Mouse (Mus musculus): ENCODE data around the gene Tdgf1. TPM values are rescaled to one million over a fixed set of nuclear protein-coding genes. Genes with fewer than 3 reads are reported as not detected.

Gene Tdgf1
- polyA plus RNA-seq, 1 experiment from 2014 or later = not detected

- Histone ChIP-seq H3K4me2 (ENCODE audit: low read depth, low read length) (no peak overlapping the region), H3K4me3 (ENCODE audit: low read depth, low read length) (no peak overlapping the region), H3K9me3 (ENCODE audit: low read length) (no peaks in the 10 kb centered on the region), H3K36me3 (replicated peaks; ENCODE audit: insufficient read depth, low read length) (no peaks in the 10 kb centered on the region), H3K9ac (replicated peaks) (no peak overlapping the region), H3K27me3 (ENCODE audit: insufficient read depth, low read length) (no peaks in the 10 kb centered on the region), H3K27ac (ENCODE audit: low read depth) (no peak overlapping the region), H3K4me1 (ENCODE audit: insufficient read depth) (no peaks in the 10 kb centered on the region)
- DNase-seq = no peak
- no peak for ATAC-seq
- WGBS (ENCODE audit: insufficient replicate concordance) = 78% methylated on average over 12 of the region's 12 CpGs
- no peak for TF ChIP-seq CTCF (IDR thresholded peaks at IDR 0.05; ENCODE audit: low read depth)
- no peak for TF ChIP-seq EP300 (IDR thresholded peaks at IDR 0.05; ENCODE audit: low read depth)
Measured at GRCm38 (mm10) chr9:110933850-110934437, 12.0 kb downstream of the Tdgf1 start.

GRCm38 (mm10) chr9:110931573-110931972 lies 14.4 kb downstream of the Tdgf1 start:
- Histone ChIP-seq H3K9me3 (ENCODE audit: low read length) (no peaks in the 10 kb centered on the region), H3K9ac (replicated peaks) (no peak overlapping the region), H3K4me1 (ENCODE audit: insufficient read depth) (no peaks in the 10 kb centered on the region), H3K36me3 (replicated peaks; ENCODE audit: insufficient read depth, low read length) (no peaks in the 10 kb centered on the region), H3K27ac (ENCODE audit: low read depth) (no peak overlapping the region), H3K4me2 (ENCODE audit: low read depth, low read length) (no peak overlapping the region), H3K27me3 (ENCODE audit: insufficient read depth, low read length) (no peaks in the 10 kb centered on the region), H3K4me3 (ENCODE audit: low read depth, low read length) (no peak overlapping the region)
- no peak for DNase-seq
- TF ChIP-seq CTCF (IDR thresholded peaks at IDR 0.05; ENCODE audit: low read depth) (no peak), EP300 (IDR thresholded peaks at IDR 0.05; ENCODE audit: low read depth) (no peak)
- ATAC-seq = no peak
- WGBS (ENCODE audit: insufficient replicate concordance) = 67% methylated on average over 6 of the region's 6 CpGs

GRCm38 (mm10) chr9:110922759-110923158 lies 23.2 kb downstream of the Tdgf1 start:
- Histone ChIP-seq H3K27ac (ENCODE audit: low read depth) (no peak overlapping the region), H3K4me3 (ENCODE audit: low read depth, low read length) (no peak overlapping the region), H3K9me3 (ENCODE audit: low read length) (no peaks in the 10 kb centered on the region), H3K9ac (replicated peaks) (no peak overlapping the region), H3K4me2 (ENCODE audit: low read depth, low read length) (no peak overlapping the region), H3K27me3 (ENCODE audit: insufficient read depth, low read length) (no peaks in the 10 kb centered on the region), H3K36me3 (replicated peaks; ENCODE audit: insufficient read depth, low read length) (no peaks in the 10 kb centered on the region), H3K4me1 (ENCODE audit: insufficient read depth) (no peaks in the 10 kb centered on the region)
- DNase-seq (peak; percentile 83), ATAC-seq (no peak)
- TF ChIP-seq EP300 (IDR thresholded peaks at IDR 0.05; ENCODE audit: low read depth) = no peak
- peak; percentile 90 for TF ChIP-seq CTCF (IDR thresholded peaks at IDR 0.05; ENCODE audit: low read depth)
- WGBS (ENCODE audit: insufficient replicate concordance) = 12% methylated on average over 7 of the region's 7 CpGs

GRCm38 (mm10) chr9:110920665-110921419 lies 25.1 kb downstream of the Tdgf1 start:
- no peaks in the 10 kb centered on the region for H3K36me3 ChIP-seq (replicated peaks; ENCODE audit: insufficient read depth, low read length)
- H3K9ac ChIP-seq (replicated peaks) = no peak overlapping the region
- no peak overlapping the region for H3K4me3 ChIP-seq (ENCODE audit: low read depth, low read length)
- DNase-seq = no peak
- H3K27me3 ChIP-seq (ENCODE audit: insufficient read depth, low read length) = no peaks in the 10 kb centered on the region
- no peaks in the 10 kb centered on the region for H3K9me3 ChIP-seq (ENCODE audit: low read length)
- no peak for ATAC-seq
- WGBS (ENCODE audit: insufficient replicate concordance) = 53% methylated on average over 15 of the region's 15 CpGs
- TF ChIP-seq CTCF (IDR thresholded peaks at IDR 0.05; ENCODE audit: low read depth) (no peak), EP300 (IDR thresholded peaks at IDR 0.05; ENCODE audit: low read depth) (no peak)
- no peaks in the 10 kb centered on the region for H3K4me1 ChIP-seq (ENCODE audit: insufficient read depth)
- H3K4me2 ChIP-seq (ENCODE audit: low read depth, low read length) = no peak overlapping the region
- H3K27ac ChIP-seq (ENCODE audit: low read depth) = no peak overlapping the region

GRCm38 (mm10) chr9:110916786-110917185 lies 29.2 kb downstream of the Tdgf1 start, which contains the start of gene Fam240a:
Gene Fam240a, minus strand, starts transcription at chr9:110916861.
- WGBS (ENCODE audit: insufficient replicate concordance) = 85% methylated on average over 7 of the region's 7 CpGs
- no peak within 1 kb of the TSS for H3K27ac ChIP-seq (ENCODE audit: low read depth)
- ATAC-seq (no peak), DNase-seq (no peak)
- no peaks in the 10 kb centered on the region for H3K27me3 ChIP-seq (ENCODE audit: insufficient read depth, low read length)
- no peak within 1 kb of the TSS for H3K9ac ChIP-seq (replicated peaks)
- H3K9me3 ChIP-seq (ENCODE audit: low read length) = no peaks in the 10 kb centered on the region
- TF ChIP-seq CTCF (IDR thresholded peaks at IDR 0.05; ENCODE audit: low read depth) (no peak), EP300 (IDR thresholded peaks at IDR 0.05; ENCODE audit: low read depth) (no peak)
- no peak within 1 kb of the TSS for H3K4me3 ChIP-seq (ENCODE audit: low read depth, low read length)
- no peaks in the 10 kb centered on the region for H3K36me3 ChIP-seq (replicated peaks; ENCODE audit: insufficient read depth, low read length)
- H3K4me1 ChIP-seq (ENCODE audit: insufficient read depth) = no peaks in the 10 kb centered on the region
- H3K4me2 ChIP-seq (ENCODE audit: low read depth, low read length) = no peak within 1 kb of the TSS

GRCm38 (mm10) chr9:110915466-110915865 lies 30.5 kb downstream of the Tdgf1 start:
- Histone ChIP-seq H3K4me2 (ENCODE audit: low read depth, low read length) (no peak overlapping the region), H3K27ac (ENCODE audit: low read depth) (no peak overlapping the region), H3K4me1 (ENCODE audit: insufficient read depth) (no peaks in the 10 kb centered on the region), H3K9me3 (ENCODE audit: low read length) (no peaks in the 10 kb centered on the region), H3K27me3 (ENCODE audit: insufficient read depth, low read length) (no peaks in the 10 kb centered on the region), H3K36me3 (replicated peaks; ENCODE audit: insufficient read depth, low read length) (no peaks in the 10 kb centered on the region), H3K9ac (replicated peaks) (no peak overlapping the region), H3K4me3 (ENCODE audit: low read depth, low read length) (no peak overlapping the region)
- DNase-seq (no peak), ATAC-seq (no peak)
- TF ChIP-seq CTCF (IDR thresholded peaks at IDR 0.05; ENCODE audit: low read depth) (no peak), EP300 (IDR thresholded peaks at IDR 0.05; ENCODE audit: low read depth) (no peak)
- WGBS (ENCODE audit: insufficient replicate concordance) = 34% methylated on average over 8 of the region's 8 CpGs

All from liver, postnatal 0 days (tissue).